Mouse (Mus musculus): ENCODE measurements around the gene Trim16. TPM values are rescaled to one million over a fixed set of nuclear protein-coding genes. Genes with fewer than 3 reads are reported as not detected.

Trim16 gene
- 0.61 and 0.73 TPM in 2 replicates for polyA plus RNA-seq (2011; ENCODE audit: insufficient read depth, insufficient read length, low read depth, missing spikeins)

DNA sequence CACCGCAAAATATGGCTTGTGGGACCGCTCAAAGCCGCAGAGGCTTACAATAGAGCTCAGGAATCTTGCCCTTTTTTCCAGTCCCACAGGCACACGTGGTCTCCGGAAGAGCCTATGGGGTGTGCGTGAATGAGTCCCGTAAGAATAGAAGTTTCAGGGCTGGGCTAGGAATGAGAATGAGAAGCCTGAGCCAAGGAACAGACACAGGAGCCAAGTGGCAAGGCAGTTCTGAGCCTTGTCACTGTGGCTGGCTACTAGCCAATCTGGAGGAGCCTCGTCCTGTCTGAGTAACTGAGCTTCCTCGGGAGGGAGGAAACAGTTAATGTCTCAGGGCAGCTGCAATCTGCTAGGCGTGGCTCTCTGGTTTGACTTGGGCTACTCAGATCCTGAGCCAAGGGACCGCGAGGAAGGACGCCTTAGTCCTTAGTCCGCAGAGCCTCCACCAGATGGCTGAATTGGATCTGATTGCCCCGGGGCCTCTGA lies at the start of gene Trim16:
Trim16 (plus strand) TSS at position 173 of the 483 bp plus-strand sequence.
- TF ChIP-seq POLR2A (IDR thresholded peaks at IDR 0.05; ENCODE audit: insufficient read depth, low read length) (no peak), CTCF (IDR thresholded peaks at IDR 0.05; ENCODE audit: low read depth, low read length) (no peak), EP300 (IDR thresholded peaks at IDR 0.05; ENCODE audit: insufficient read depth, low read depth, low read length) (no peak)

DNA sequence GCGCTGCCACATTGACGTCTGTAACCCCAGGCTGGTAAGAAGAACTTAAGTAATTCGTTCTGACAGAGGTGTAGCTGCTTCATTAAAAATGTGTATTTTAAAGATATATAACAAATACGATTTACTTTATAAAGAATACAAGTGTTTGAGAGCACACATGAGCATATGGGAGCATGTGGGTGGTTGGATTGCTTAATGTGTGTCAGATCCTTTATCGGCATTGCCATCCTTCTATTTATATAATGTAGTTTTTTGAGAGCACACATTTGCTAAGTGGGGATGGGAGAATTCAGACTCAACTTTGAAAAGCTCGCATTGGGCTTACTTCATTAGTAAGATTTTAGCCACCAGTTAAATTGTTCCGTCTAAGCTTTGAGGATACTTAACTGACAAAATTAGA lies 43.5 kb upstream of the Trim16 start:
- TF ChIP-seq EP300 (IDR thresholded peaks at IDR 0.05; ENCODE audit: insufficient read depth, low read depth, low read length) (no peak), POLR2A (IDR thresholded peaks at IDR 0.05; ENCODE audit: insufficient read depth, low read length) (no peak), CTCF (IDR thresholded peaks at IDR 0.05; ENCODE audit: low read depth, low read length) (no peak)
- H3K9me3 ChIP-seq (replicated peaks; ENCODE audit: control insufficient read depth, insufficient read depth, low read length, poor library complexity, severe bottlenecking): peaks cover 16% of the 10 kb centered on the region

More for the DNA sequence above, at the start of gene Trim16:
- Histone ChIP-seq H3K4me3 (ENCODE audit: low read depth, low read length) (peak within 1 kb of the TSS; percentile 25), H3K9me3 (replicated peaks; ENCODE audit: control insufficient read depth, insufficient read depth, low read length, poor library complexity, severe bottlenecking) (no peaks in the 10 kb centered on the region), H3K27ac (ENCODE audit: insufficient read depth, low read length) (no peak within 1 kb of the TSS), H3K4me1 (ENCODE audit: control insufficient read depth, insufficient read depth, low read length) (no peaks in the 10 kb centered on the region), H3K9ac (ENCODE audit: low read depth, poor library complexity, severe bottlenecking) (peak within 1 kb of the TSS; percentile 11; the same call in 1 of the 2 replicates), H3K27me3 (ENCODE audit: control insufficient read depth, insufficient read depth, low read length, poor library complexity, severe bottlenecking) (no peaks in the 10 kb centered on the region), H3K36me3 (ENCODE audit: control insufficient read depth, insufficient read depth, low read length, poor library complexity, severe bottlenecking) (no peaks in the 10 kb centered on the region)

DNA sequence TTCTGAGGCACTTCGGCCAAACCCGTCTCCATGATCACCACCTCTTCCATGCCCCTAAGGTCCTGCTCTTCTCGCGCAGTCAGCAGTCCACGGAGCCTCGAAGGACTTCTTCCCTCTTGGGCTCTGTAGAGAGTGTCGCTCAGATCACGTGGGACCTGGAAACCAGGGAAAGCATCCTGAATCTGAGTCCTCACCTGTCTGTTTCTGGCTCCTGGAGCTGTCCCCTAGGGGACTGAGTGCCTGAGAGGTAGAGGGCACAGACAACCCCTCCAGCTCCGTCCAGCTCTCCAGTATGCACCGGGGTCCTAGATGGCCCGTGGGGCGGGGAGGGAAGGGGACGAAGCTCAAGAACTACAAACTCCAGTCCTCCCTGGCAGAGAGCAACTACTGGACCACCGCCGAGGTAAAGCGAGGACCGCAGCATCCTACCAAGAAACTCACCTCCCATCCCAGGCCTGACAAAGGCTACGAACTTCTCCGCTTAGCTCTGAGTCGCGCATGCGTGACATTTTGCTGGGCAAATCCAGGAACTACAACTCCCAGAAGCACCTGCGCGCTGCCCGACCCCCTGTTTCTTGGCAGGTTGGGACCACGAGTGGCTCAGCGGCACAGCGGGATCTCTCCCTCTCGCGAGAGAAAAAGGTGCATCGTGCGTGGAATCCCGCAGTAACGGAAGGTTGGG lies 31.0 kb upstream of the Trim16 start, which contains the start of gene Zfp286:
Zfp286 (minus strand) TSS at position 528 of the 682 bp plus-strand sequence.
- Histone ChIP-seq H3K4me3 (ENCODE audit: low read depth, low read length) (peak within 1 kb of the TSS; percentile 72), H3K9me3 (replicated peaks; ENCODE audit: control insufficient read depth, insufficient read depth, low read length, poor library complexity, severe bottlenecking) (no peaks in the 10 kb centered on the region), H3K27me3 (ENCODE audit: control insufficient read depth, insufficient read depth, low read length, poor library complexity, severe bottlenecking) (no peaks in the 10 kb centered on the region; the same call in 1 of the 2 replicates), H3K4me1 (ENCODE audit: control insufficient read depth, insufficient read depth, low read length) (no peaks in the 10 kb centered on the region), H3K27ac (ENCODE audit: insufficient read depth, low read length) (no peak within 1 kb of the TSS), H3K9ac (ENCODE audit: low read depth, poor library complexity, severe bottlenecking) (peak within 1 kb of the TSS; percentile 19), H3K36me3 (ENCODE audit: control insufficient read depth, insufficient read depth, low read length, poor library complexity, severe bottlenecking) (no peaks in the 10 kb centered on the region)
- TF ChIP-seq EP300 (IDR thresholded peaks at IDR 0.05; ENCODE audit: insufficient read depth, low read depth, low read length): no peak
- no peak for TF ChIP-seq CTCF (IDR thresholded peaks at IDR 0.05; ENCODE audit: low read depth, low read length)
- TF ChIP-seq POLR2A (IDR thresholded peaks at IDR 0.05; ENCODE audit: insufficient read depth, low read length): no peak

More for the DNA sequence above, 43.5 kb upstream of the Trim16 start:
- Histone ChIP-seq H3K4me1 (ENCODE audit: control insufficient read depth, insufficient read depth, low read length) (no peaks in the 10 kb centered on the region), H3K36me3 (ENCODE audit: control insufficient read depth, insufficient read depth, low read length, poor library complexity, severe bottlenecking) (no peaks in the 10 kb centered on the region; the same call in 1 of the 2 replicates), H3K4me3 (ENCODE audit: low read depth, low read length) (no peak overlapping the region), H3K27ac (ENCODE audit: insufficient read depth, low read length) (no peak overlapping the region), H3K27me3 (ENCODE audit: control insufficient read depth, insufficient read depth, low read length, poor library complexity, severe bottlenecking) (no peaks in the 10 kb centered on the region), H3K9ac (ENCODE audit: low read depth, poor library complexity, severe bottlenecking) (no peak overlapping the region)

DNA sequence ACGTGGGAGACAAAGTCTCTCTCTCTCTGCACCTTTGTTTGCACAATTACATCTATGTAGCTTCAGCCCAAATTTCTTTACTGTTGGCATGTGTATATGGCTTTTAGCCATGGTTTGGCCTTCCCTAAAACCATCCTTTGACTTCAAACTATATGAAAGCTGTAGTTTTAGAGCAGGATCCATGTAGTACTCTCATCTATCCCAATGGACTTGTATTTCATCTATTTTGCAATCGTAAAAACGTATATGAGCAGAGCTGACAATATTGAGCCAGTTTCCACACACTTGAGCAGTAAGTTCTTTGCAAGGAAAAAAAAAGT lies 30.5 kb upstream of the Trim16 start:
- Histone ChIP-seq H3K9ac (ENCODE audit: low read depth, poor library complexity, severe bottlenecking) (no peak overlapping the region), H3K27me3 (ENCODE audit: control insufficient read depth, insufficient read depth, low read length, poor library complexity, severe bottlenecking) (no peaks in the 10 kb centered on the region; the same call in 1 of the 2 replicates), H3K9me3 (replicated peaks; ENCODE audit: control insufficient read depth, insufficient read depth, low read length, poor library complexity, severe bottlenecking) (no peaks in the 10 kb centered on the region), H3K27ac (ENCODE audit: insufficient read depth, low read length) (no peak overlapping the region), H3K4me3 (ENCODE audit: low read depth, low read length) (peak overlapping the region; percentile 72), H3K4me1 (ENCODE audit: control insufficient read depth, insufficient read depth, low read length) (no peaks in the 10 kb centered on the region), H3K36me3 (ENCODE audit: control insufficient read depth, insufficient read depth, low read length, poor library complexity, severe bottlenecking) (no peaks in the 10 kb centered on the region)
- TF ChIP-seq CTCF (IDR thresholded peaks at IDR 0.05; ENCODE audit: low read depth, low read length): no peak
- no peak for TF ChIP-seq POLR2A (IDR thresholded peaks at IDR 0.05; ENCODE audit: insufficient read depth, low read length)
- TF ChIP-seq EP300 (IDR thresholded peaks at IDR 0.05; ENCODE audit: insufficient read depth, low read depth, low read length): no peak

DNA sequence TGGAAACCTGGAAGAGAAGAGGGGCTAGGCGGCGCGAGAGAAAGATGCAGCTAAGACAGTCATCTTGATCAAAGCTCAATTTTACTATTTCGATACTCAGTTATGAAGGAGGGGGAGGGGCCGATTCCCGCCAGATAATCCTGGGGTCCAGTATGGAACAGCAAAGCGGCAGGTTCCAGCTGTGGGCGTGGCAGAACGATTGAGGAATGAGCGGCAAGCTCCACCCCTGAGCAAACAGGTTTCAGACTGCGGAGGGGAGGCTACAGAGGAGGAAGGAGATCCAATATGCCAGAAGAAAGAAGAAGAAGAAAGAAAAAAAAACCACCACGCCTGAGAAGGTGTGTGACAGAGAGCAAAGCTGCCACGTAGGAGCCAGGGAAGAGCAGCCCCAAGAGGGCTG lies 15.9 kb upstream of the Trim16 start:
- no peak for TF ChIP-seq CTCF (IDR thresholded peaks at IDR 0.05; ENCODE audit: low read depth, low read length)
- no peak for TF ChIP-seq POLR2A (IDR thresholded peaks at IDR 0.05; ENCODE audit: insufficient read depth, low read length)
- TF ChIP-seq EP300 (IDR thresholded peaks at IDR 0.05; ENCODE audit: insufficient read depth, low read depth, low read length): no peak
- H3K9me3 ChIP-seq (replicated peaks; ENCODE audit: control insufficient read depth, insufficient read depth, low read length, poor library complexity, severe bottlenecking): peaks cover 7% of the 10 kb centered on the region
- H3K9ac ChIP-seq (ENCODE audit: low read depth, poor library complexity, severe bottlenecking): no peak overlapping the region
- H3K36me3 ChIP-seq (ENCODE audit: control insufficient read depth, insufficient read depth, low read length, poor library complexity, severe bottlenecking): no peaks in the 10 kb centered on the region
- H3K27ac ChIP-seq (ENCODE audit: insufficient read depth, low read length): no peak overlapping the region
- H3K27me3 ChIP-seq (ENCODE audit: control insufficient read depth, insufficient read depth, low read length, poor library complexity, severe bottlenecking): no peaks in the 10 kb centered on the region
- no peaks in the 10 kb centered on the region for H3K4me1 ChIP-seq (ENCODE audit: control insufficient read depth, insufficient read depth, low read length)
- H3K4me3 ChIP-seq (ENCODE audit: low read depth, low read length): peak overlapping the region; percentile 31

DNA sequence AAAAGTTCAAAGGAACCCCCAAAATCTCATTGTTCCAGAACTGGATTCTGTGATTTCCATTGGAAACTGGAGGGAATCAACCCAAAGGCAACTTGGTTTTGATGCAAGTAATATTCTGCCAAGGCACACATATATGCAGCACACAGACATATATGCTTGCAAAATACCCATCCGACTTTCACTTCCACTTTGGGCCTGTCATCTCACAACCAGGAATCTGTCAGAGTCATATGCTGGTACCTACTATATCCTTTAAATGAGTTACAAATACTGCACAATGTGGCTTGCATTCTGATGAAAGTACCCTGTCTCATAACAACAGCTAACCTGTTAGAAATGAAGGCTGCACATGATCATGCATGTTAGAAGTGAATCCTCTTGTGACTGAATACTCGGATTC lies 12.1 kb upstream of the Trim16 start:
- Histone ChIP-seq H3K9me3 (replicated peaks; ENCODE audit: control insufficient read depth, insufficient read depth, low read length, poor library complexity, severe bottlenecking) (peaks cover 7% of the 10 kb centered on the region), H3K4me3 (ENCODE audit: low read depth, low read length) (no peak overlapping the region), H3K4me1 (ENCODE audit: control insufficient read depth, insufficient read depth, low read length) (no peaks in the 10 kb centered on the region), H3K27me3 (ENCODE audit: control insufficient read depth, insufficient read depth, low read length, poor library complexity, severe bottlenecking) (no peaks in the 10 kb centered on the region; the same call in 1 of the 2 replicates), H3K9ac (ENCODE audit: low read depth, poor library complexity, severe bottlenecking) (no peak overlapping the region), H3K27ac (ENCODE audit: insufficient read depth, low read length) (no peak overlapping the region), H3K36me3 (ENCODE audit: control insufficient read depth, insufficient read depth, low read length, poor library complexity, severe bottlenecking) (no peaks in the 10 kb centered on the region)
- TF ChIP-seq EP300 (IDR thresholded peaks at IDR 0.05; ENCODE audit: insufficient read depth, low read depth, low read length) (no peak), CTCF (IDR thresholded peaks at IDR 0.05; ENCODE audit: low read depth, low read length) (no peak), POLR2A (IDR thresholded peaks at IDR 0.05; ENCODE audit: insufficient read depth, low read length) (no peak)

Data from ES-Bruce4 (cell line).